Mouse (Mus musculus) limb, embryonic 14.5 days (tissue): Measurements from ENCODE around the gene Gngt2. TPM values are rescaled to one million over a fixed set of nuclear protein-coding genes. Genes with fewer than 3 reads are reported as not detected.

ENCODE experiments used
- ATAC-seq: fragments of 200-750 bp; cut with Nextera tagmentation; 2 replicates; pipeline ENCODE4 v1.8.0; 2017; ENCODE audit warnings: low read depth, moderate number of reproducible peaks, moderate TSS enrichment; ENCODE audit not compliant: low FRiP score
- DNase-seq: peaks from one replicate; pipeline ENCODE4 v3.0.0-alpha.2; 2015; ENCODE audit warnings: low spot score
- H3K27ac ChIP-seq: fragments of 300-500 bp; sonication (generic); replicated peaks from 2 replicates; pipeline ENCODE4 v1.5.1; 2014; ENCODE audit warnings: low read depth, mild to moderate bottlenecking, low read length, moderate library complexity, mixed read lengths
- H3K27me3 ChIP-seq: fragments of 300-500 bp; sonication (generic); 2 replicates; pipeline ENCODE4 v1.6.1; 2014; ENCODE audit warnings: low read length, mixed read lengths; ENCODE audit not compliant: control insufficient read depth, insufficient read depth
- H3K36me3 ChIP-seq: fragments of 300-500 bp; sonication (generic); 2 replicates; pipeline ENCODE4 v1.6.1; 2014; ENCODE audit warnings: mild to moderate bottlenecking, low read length, moderate library complexity, mixed read lengths; ENCODE audit not compliant: control insufficient read depth, insufficient read depth
- H3K4me1 ChIP-seq: fragments of 300-500 bp; sonication (generic); 2 replicates; pipeline ENCODE4 v1.6.1; 2014; ENCODE audit warnings: antibody characterized with exemption, low read length, mixed read lengths; ENCODE audit not compliant: control insufficient read depth, insufficient read depth
- H3K4me2 ChIP-seq: fragments of 300-500 bp; sonication (generic); replicated peaks from 2 replicates; pipeline ENCODE4 v1.6.1; 2014; ENCODE audit warnings: low read depth, mild to moderate bottlenecking, low read length, moderate library complexity; ENCODE audit not compliant: severe bottlenecking
- H3K4me3 ChIP-seq: fragments of 300-500 bp; sonication (generic); replicated peaks from 2 replicates; pipeline ENCODE4 v1.5.1; 2014; ENCODE audit warnings: low read length
- H3K9ac ChIP-seq: fragments of 300-500 bp; sonication (generic); 2 replicates; pipeline ENCODE4 v1.6.1; 2014; ENCODE audit warnings: mild to moderate bottlenecking, low read depth, low read length, moderate library complexity; ENCODE audit not compliant: severe bottlenecking
- H3K9me3 ChIP-seq: fragments of 300-500 bp; sonication (generic); 2 replicates; pipeline ENCODE4 v1.6.1; 2016; ENCODE audit warnings: low read length; ENCODE audit not compliant: control insufficient read depth
- POLR2A ChIP-seq: fragments of 200-500 bp; IDR thresholded peaks from 2 replicates; pipeline ENCODE4 v1.8.0; 2012; ENCODE audit warnings: inconsistent platforms, mild to moderate bottlenecking, moderate library complexity, borderline replicate concordance; ENCODE audit not compliant: insufficient read depth, insufficient read length; ENCODE audit errors: extremely low read depth
- WGBS: fragments of 180-500 bp; shearing (Covaris S2); extraction: QIAGEN DNeasy Blood & Tissue Kit; methylation state at CpG from one replicate; pipeline ENCODE4 v1.1.7; 2014; 5-methylcytosine and 5-hydroxymethylcytosine counted together
- polyA plus RNA-seq, 2 experiments: library from polyadenylated mRNA; depleted of rRNA in 1 of 2; stranded (reverse) in 1 of 2; unstranded in 1 of 2; fragments of >200 nt; fragmentation: Nextera tagmentation in 1 of 2; extraction: Ambion mirVana in 1 of 2; gene quantifications; 2 replicates each; pipeline versions ENCODE4 v1.2.1 to v1.2.3; 2012 to 2014

Gngt2 gene
- polyA plus RNA-seq, 2 experiments: 10.0 to 14.0 TPM

GRCm38 (mm10) chr11:95795582-95795981 lies 41.4 kb upstream of the Gngt2 start:
- Histone ChIP-seq H3K27me3 (0 out of 2 replicates have a peak, but pooled peaks cover 5% of the 10 kb centered on the region), H3K4me2 (no peak overlapping the region), H3K27ac (no peak overlapping the region), H3K4me1 (peaks cover 9% of the 10 kb centered on the region; the same call in 1 of the 2 replicates), H3K9ac (no peak overlapping the region), H3K4me3 (no peak overlapping the region), H3K9me3 (no peaks in the 10 kb centered on the region), H3K36me3 (no peaks in the 10 kb centered on the region)
- 54% methylated on average over 5 of the region's 5 CpGs for WGBS
- ATAC-seq (no peak), DNase-seq (no peak)
- TF ChIP-seq POLR2A: no peak

- Histone ChIP-seq H3K4me1 (no peaks in the 10 kb centered on the region), H3K4me2 (no peak overlapping the region), H3K27me3 (no peaks in the 10 kb centered on the region), H3K36me3 (no peaks in the 10 kb centered on the region), H3K9me3 (no peaks in the 10 kb centered on the region), H3K4me3 (no peak overlapping the region), H3K27ac (no peak overlapping the region), H3K9ac (no peak overlapping the region)
- ATAC-seq: no peak
- no peak for DNase-seq
- TF ChIP-seq POLR2A: no peak
- WGBS: 61% methylated on average over 5 of the region's 5 CpGs
These were observed 32.0 kb upstream of the Gngt2 start for GRCm38 (mm10) chr11:95805010-95805409.

GRCm38 (mm10) chr11:95805527-95805926 lies 31.5 kb upstream of the Gngt2 start:
- 40% methylated on average over 3 of the region's 3 CpGs for whole genome bisulfite sequencing

GRCm38 (mm10) chr11:95807884-95808283 lies 29.1 kb upstream of the Gngt2 start:
- DNase-seq (no peak), ATAC-seq (no peak)
- Histone ChIP-seq H3K4me1 (no peaks in the 10 kb centered on the region), H3K27ac (no peak overlapping the region), H3K9me3 (no peaks in the 10 kb centered on the region), H3K9ac (no peak overlapping the region), H3K4me3 (no peak overlapping the region), H3K27me3 (no peaks in the 10 kb centered on the region), H3K36me3 (no peaks in the 10 kb centered on the region), H3K4me2 (no peak overlapping the region)
- no peak for TF ChIP-seq POLR2A
- 96% methylated on average over 5 of the region's 5 CpGs for WGBS

More at GRCm38 (mm10) chr11:95805527-95805926, 31.5 kb upstream of the Gngt2 start:
- Histone ChIP-seq H3K4me2 (no peak overlapping the region), H3K9me3 (no peaks in the 10 kb centered on the region), H3K27me3 (no peaks in the 10 kb centered on the region), H3K4me3 (no peak overlapping the region), H3K36me3 (no peaks in the 10 kb centered on the region), H3K9ac (no peak overlapping the region), H3K27ac (no peak overlapping the region), H3K4me1 (no peaks in the 10 kb centered on the region)
- no peak for TF ChIP-seq POLR2A
- ATAC-seq (no peak), DNase-seq (no peak)

- H3K27me3 ChIP-seq: no peaks in the 10 kb centered on the region
- no peaks in the 10 kb centered on the region for H3K4me1 ChIP-seq
- 81% methylated on average over 5 of the region's 5 CpGs for WGBS
- TF ChIP-seq POLR2A: no peak
- H3K4me2 ChIP-seq: no peak overlapping the region
- H3K4me3 ChIP-seq: no peak overlapping the region
- H3K27ac ChIP-seq: no peak overlapping the region
- H3K36me3 ChIP-seq: no peaks in the 10 kb centered on the region
- no peaks in the 10 kb centered on the region for H3K9me3 ChIP-seq
- no peak for DNase-seq
- H3K9ac ChIP-seq: no peak overlapping the region
- no peak for ATAC-seq
These were observed 28.5 kb upstream of the Gngt2 start for GRCm38 (mm10) chr11:95808448-95809011.
